Mouse (Mus musculus) C2C12 (cell line): ENCODE results near the gene Masp2.

Experiments
- CEBPB ChIP-seq: IDR thresholded peaks from one replicate; pipeline ENCODE4 v1.6.1; 2011; ENCODE audit warnings: low read depth, mild to moderate bottlenecking, control low read depth, moderate library complexity
- CTCF ChIP-seq: IDR thresholded peaks from one replicate; pipeline ENCODE4 v1.5.1; 2011; ENCODE audit not compliant: control insufficient read depth, insufficient read depth, insufficient read length
- FOSL1 ChIP-seq: IDR thresholded peaks from one replicate; pipeline ENCODE4 v1.8.0; 2011; ENCODE audit warnings: mild to moderate bottlenecking, low read length; ENCODE audit not compliant: poor library complexity, insufficient read depth, severe bottlenecking
- MAX ChIP-seq: IDR thresholded peaks from one replicate; pipeline ENCODE4 v1.6.1; 2011; ENCODE audit warnings: mild to moderate bottlenecking, control low read depth
- MYOD1 ChIP-seq: IDR thresholded peaks from one replicate; pipeline ENCODE4 v1.6.1; 2011; ENCODE audit warnings: low read depth; ENCODE audit not compliant: control insufficient read depth, insufficient read length
- MYOG ChIP-seq: IDR thresholded peaks from one replicate; pipeline ENCODE4 v1.6.1; 2011; ENCODE audit not compliant: control insufficient read depth, insufficient read length; ENCODE audit errors: extremely low read depth
- USF1 ChIP-seq: IDR thresholded peaks from one replicate; pipeline ENCODE4 v1.6.1; 2011; ENCODE audit warnings: low read depth, mild to moderate bottlenecking, control low read depth, moderate library complexity

GRCm38 (mm10) chr4:148596731-148597130 lies 5.6 kb upstream of the Masp2 start:
- no peak for TF ChIP-seq USF1
- no peak for TF ChIP-seq CTCF
- no peak for TF ChIP-seq CEBPB
- no peak for TF ChIP-seq MYOD1
- TF ChIP-seq MAX, result no peak
- TF ChIP-seq FOSL1, result no peak
- no peak for TF ChIP-seq MYOG
